Comparison of ENCODE assay signal across 9 mouse cellular contexts in genomic region chr10:59980815-59981244, GRCm38 (mm10). TPM values are rescaled to one million over a fixed set of nuclear protein-coding genes. Genes with fewer than 3 reads are reported as not detected.
DNase-seq lines count a peak whose midpoint lies in the region; ATAC-seq and TF ChIP-seq lines count a peak whose summit lies in the region.
"Had no signal": no experiment of that assay in that cellular context is flagged by ENCODE, and none has a peak within 500 bp of the region (broad histone marks: within the 10 kb centered on the region; RNA-seq: fewer than 3 reads in every experiment).

No protein-coding gene starts in this region.

- peak; percentile 62 to 67 for DNase-seq in lung, adult 18-20 months
- no peak for DNase-seq in lung, postnatal 10 days
- peak; percentile 63 to 69 for DNase-seq in lung, postnatal 4 days
- DNase-seq in right cerebral cortex, postnatal 36 days (ENCODE audit: low spot score in 2 of 2): no peak
- DNase-seq in cerebellum, postnatal 36 days: no peak
- no peak for DNase-seq in midbrain, postnatal 0 days (ENCODE audit: low spot score)

- ATAC-seq in heart, embryonic 12.5 days (ENCODE audit: insufficient number of reproducible peaks, low FRiP score): peak; percentile 52
- no peak for ATAC-seq in midbrain, postnatal 0 days (ENCODE audit: low FRiP score)
- ATAC-seq in hindbrain, embryonic 16.5 days: no peak

- TF ChIP-seq CTCF in midbrain, postnatal 0 days (IDR thresholded peaks at IDR 0.05): no peak

- no peaks in the 10 kb centered on the region for H3K9me3 ChIP-seq in heart, embryonic 12.5 days (replicated peaks)
- no peaks in the 10 kb centered on the region for H3K9me3 ChIP-seq in midbrain, postnatal 0 days (ENCODE audit: low read length)
- no peaks in the 10 kb centered on the region for H3K9me3 ChIP-seq in hindbrain, embryonic 16.5 days (ENCODE audit: control insufficient read depth, low read length)
- H3K9me3 ChIP-seq: limb, embryonic 13.5 days had no signal

- H3K27me3 ChIP-seq in heart, embryonic 12.5 days (replicated peaks): no peaks in the 10 kb centered on the region
- H3K27me3 ChIP-seq in midbrain, postnatal 0 days (ENCODE audit: insufficient read depth, low read length): no peaks in the 10 kb centered on the region
- H3K27me3 ChIP-seq in hindbrain, embryonic 16.5 days (replicated peaks; ENCODE audit: control insufficient read depth, insufficient read depth, low read length): no peaks in the 10 kb centered on the region
- H3K27me3 ChIP-seq: limb, embryonic 13.5 days had no signal

- H3K36me3 ChIP-seq in heart, embryonic 12.5 days: peaks cover 12% of the 10 kb centered on the region
- peaks cover 2% of the 10 kb centered on the region; the same call in 1 of the 2 replicates for H3K36me3 ChIP-seq in midbrain, postnatal 0 days (ENCODE audit: insufficient read depth, low read length)
- H3K36me3 ChIP-seq in hindbrain, embryonic 16.5 days (ENCODE audit: control insufficient read depth, insufficient read depth, low read length): no peaks in the 10 kb centered on the region

- peak overlapping the region; percentile 3; the same call in 1 of the 2 replicates for H3K9ac ChIP-seq in heart, embryonic 12.5 days
- no peak overlapping the region for H3K9ac ChIP-seq in midbrain, postnatal 0 days (replicated peaks; ENCODE audit: low read length, poor library complexity, severe bottlenecking)
- no peak overlapping the region for H3K9ac ChIP-seq in hindbrain, embryonic 16.5 days (ENCODE audit: low read depth, low read length)
- H3K9ac ChIP-seq: limb, embryonic 13.5 days had no signal

- 65% methylated on average over 6 of the region's 6 CpGs for WGBS in heart, embryonic 12.5 days
- 92% methylated on average over 6 of the region's 6 CpGs for WGBS in midbrain, postnatal 0 days
- 94% methylated on average over 6 of the region's 6 CpGs for WGBS in hindbrain, embryonic 16.5 days

- peaks cover 62% of the 10 kb centered on the region for H3K4me1 ChIP-seq in heart, embryonic 12.5 days (replicated peaks)
- 0 out of 2 replicates have a peak, but pooled peaks cover 4% of the 10 kb centered on the region for H3K4me1 ChIP-seq in midbrain, postnatal 0 days (ENCODE audit: insufficient read depth, low read length)
- peaks cover 8% of the 10 kb centered on the region for H3K4me1 ChIP-seq in hindbrain, embryonic 16.5 days (ENCODE audit: control insufficient read depth, insufficient read depth, low read depth, low read length)

- H3K4me2 ChIP-seq in heart, embryonic 12.5 days: no peak overlapping the region
- H3K4me2 ChIP-seq in midbrain, postnatal 0 days (ENCODE audit: low read depth, low read length, poor library complexity, severe bottlenecking): no peak overlapping the region
- H3K4me2 ChIP-seq in hindbrain, embryonic 16.5 days (ENCODE audit: low read length): no peak overlapping the region
- H3K4me2 ChIP-seq: limb, embryonic 13.5 days had no signal

- H3K4me3 ChIP-seq in heart, embryonic 12.5 days: no peak overlapping the region
- H3K4me3 ChIP-seq in midbrain, postnatal 0 days (ENCODE audit: low read depth, low read length): no peak overlapping the region
- H3K4me3 ChIP-seq in hindbrain, embryonic 16.5 days (ENCODE audit: low read length): no peak overlapping the region
- H3K4me3 ChIP-seq: limb, embryonic 13.5 days had no signal

- H3K27ac ChIP-seq in heart, embryonic 12.5 days (ENCODE audit: poor library complexity, severe bottlenecking): peak overlapping the region; percentile 53; the same call in 1 of the 2 replicates
- H3K27ac ChIP-seq in midbrain, postnatal 0 days (ENCODE audit: low read depth, low read length): no peak overlapping the region
- H3K27ac ChIP-seq in hindbrain, embryonic 16.5 days (ENCODE audit: low read depth, low read length): no peak overlapping the region

RNA-seq across cellular contexts. Expression of gene Ascc1, which starts 21.8 kb away (rescaled TPM):
- polyA plus RNA-seq in heart, embryonic 12.5 days (2016; fragmentation: Nextera tagmentation; extraction: Ambion mirVana): 33.2 and 33.8 TPM in 2 replicates
- total RNA-seq in midbrain, postnatal 0 days (2014; rRNA removed): 12.3 and 13.5 TPM in 2 replicates
- polyA plus RNA-seq in midbrain, postnatal 0 days (2015; fragmentation: Nextera tagmentation; extraction: Ambion mirVana): 50.1 TPM in 2 replicates
- polyA plus RNA-seq in hindbrain, embryonic 16.5 days (2015; fragmentation: Nextera tagmentation; extraction: Ambion mirVana): 47.7 and 48.3 TPM in 2 replicates

RNA-seq across cellular contexts. Expression of gene Anapc16, which starts 22.1 kb away (rescaled TPM):
- 79.4 and 84.7 TPM in 2 replicates for polyA plus RNA-seq in heart, embryonic 12.5 days (2016; fragmentation: Nextera tagmentation; extraction: Ambion mirVana)
- 56.9 and 57.4 TPM in 2 replicates for total RNA-seq in midbrain, postnatal 0 days (2014; rRNA removed)
- 109 and 118 TPM in 2 replicates for polyA plus RNA-seq in midbrain, postnatal 0 days (2015; fragmentation: Nextera tagmentation; extraction: Ambion mirVana)
- 101 and 116 TPM in 2 replicates for polyA plus RNA-seq in hindbrain, embryonic 16.5 days (2015; fragmentation: Nextera tagmentation; extraction: Ambion mirVana)

RNA-seq across cellular contexts. Expression of gene Ddit4, which starts 29.2 kb away (rescaled TPM):
- polyA plus RNA-seq in heart, embryonic 12.5 days (2016; fragmentation: Nextera tagmentation; extraction: Ambion mirVana): 23.9 and 25.7 TPM in 2 replicates
- 56.6 and 57.5 TPM in 2 replicates for total RNA-seq in midbrain, postnatal 0 days (2014; rRNA removed)
- 43.4 and 43.6 TPM in 2 replicates for polyA plus RNA-seq in midbrain, postnatal 0 days (2015; fragmentation: Nextera tagmentation; extraction: Ambion mirVana)
- polyA plus RNA-seq in hindbrain, embryonic 16.5 days (2015; fragmentation: Nextera tagmentation; extraction: Ambion mirVana): 75.3 and 97.1 TPM in 2 replicates

Comparison
In these comparisons a context has a peak if more than half of its experiments do, and no peak if none do; other contexts are left out.
1. DNase-seq: peak in lung, adult 18-20 months (2 of 2) and lung, postnatal 4 days (2 of 2); none in lung, postnatal 10 days (single experiment), right cerebral cortex, postnatal 36 days (0 of 2), cerebellum, postnatal 36 days (0 of 2) and midbrain, postnatal 0 days (single experiment).